Mouse (Mus musculus) heart, adult 2 months (tissue): ENCODE results near the gene Ccl1. TPM values are rescaled to one million over a fixed set of nuclear protein-coding genes. Genes with fewer than 3 reads are reported as not detected.

Experiments used
- DNase-seq, 2 experiments: peaks; one replicate each; pipeline ENCODE4 v3.0.0; 2021
- H3K27ac ChIP-seq: fragments of 200-600 bp; 2 replicates; pipeline ENCODE4 v1.8.1; 2022
- H3K27me3 ChIP-seq: fragments of 200-500 bp; 2 replicates; pipeline ENCODE4 v1.6.1; 2012; ENCODE audit warnings: mild to moderate bottlenecking, low read length, inconsistent platforms, mixed read lengths; ENCODE audit not compliant: control insufficient read depth, insufficient read depth
- H3K36me3 ChIP-seq: fragments of 200-500 bp; 2 replicates; pipeline ENCODE4 v1.6.1; 2012; ENCODE audit warnings: low read length, inconsistent platforms; ENCODE audit not compliant: control insufficient read depth, insufficient read depth
- H3K4me1 ChIP-seq: fragments of 200-500 bp; 2 replicates; pipeline ENCODE4 v1.6.1; 2011; ENCODE audit warnings: low read length; ENCODE audit not compliant: control insufficient read depth, insufficient read depth
- H3K4me3 ChIP-seq: fragments of 200-600 bp; 2 replicates; pipeline ENCODE4 v1.8.1; 2022
- H3K79me2 ChIP-seq: fragments of 200-500 bp; replicated peaks from 2 replicates; pipeline ENCODE4 v1.6.1; 2012; ENCODE audit warnings: mild to moderate bottlenecking, inconsistent platforms, low read length, moderate library complexity, mixed read lengths; ENCODE audit not compliant: control insufficient read depth, insufficient read depth
- H3K9ac ChIP-seq: fragments of 200-500 bp; 2 replicates; pipeline ENCODE4 v1.6.1; 2012; ENCODE audit warnings: low read depth, mild to moderate bottlenecking, control low read depth, inconsistent platforms, low read length, mixed read lengths
- CTCF ChIP-seq: fragments of 200-600 bp; IDR thresholded peaks from 2 replicates; pipeline ENCODE4 v1.8.1; 2022; ENCODE audit warnings: antibody characterized with exemption, mild to moderate bottlenecking, moderate library complexity
- EP300 ChIP-seq: fragments of 200-500 bp; IDR thresholded peaks from 2 replicates; pipeline ENCODE4 v1.6.1; 2011; ENCODE audit warnings: low read depth, low read length, control low read depth; ENCODE audit not compliant: insufficient read depth
- POLR2A ChIP-seq: fragments of 200-500 bp; IDR thresholded peaks from 2 replicates; pipeline ENCODE4 v1.6.1; 2011; ENCODE audit warnings: mild to moderate bottlenecking, low read depth, low read length, control low read depth; ENCODE audit not compliant: insufficient read depth
- WGBS: fragments of 180-500 bp; shearing (Covaris S2); methylation state at CpG from one replicate; pipeline ENCODE4 v1.1.7; 2018; 5-methylcytosine and 5-hydroxymethylcytosine counted together
- intact Hi-C: fragments of 180-260 bp; cut with DNase I; formaldehyde crosslinking; loops from one replicate; pipeline ENCODE4 v1.15.1; 2025
- polyA plus RNA-seq: library from polyadenylated mRNA; depleted of rRNA; stranded (reverse); fragments of >200 nt; gene quantifications from 2 replicates; pipeline ENCODE4 v1.2.3, GENCODE M21; 2012
- total RNA-seq, 2 experiments: library from RNA; stranded (reverse); gene quantifications; 2 replicates each; pipeline ENCODE4 v1.2.3; 2021

Gene Ccl1
- total and polyA plus RNA-seq, 3 experiments, result not detected

DNA sequence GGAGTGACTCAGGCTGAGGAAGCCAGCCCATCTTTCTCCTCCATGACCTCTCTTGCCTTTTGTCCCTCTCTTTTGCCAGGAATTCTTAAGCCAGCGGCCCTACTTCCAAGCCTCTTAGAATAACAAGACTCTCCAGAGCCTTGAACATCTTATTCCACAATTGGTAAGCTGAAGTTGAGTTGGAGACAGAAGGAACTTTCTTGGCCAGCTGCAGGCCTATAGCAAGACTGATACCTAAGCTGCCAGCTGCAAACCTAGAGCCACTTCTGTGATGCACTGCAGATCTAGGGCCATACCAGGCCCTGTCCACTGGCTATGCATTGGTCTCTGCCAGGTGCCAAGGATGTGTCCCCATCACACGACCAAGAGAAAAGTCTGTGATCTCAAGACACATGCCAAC lies 132.0 kb downstream of the Ccl1 start:
- Histone ChIP-seq H3K79me2 (no peaks in the 10 kb centered on the region), H3K4me1 (no peaks in the 10 kb centered on the region; the same call in 1 of the 2 replicates), H3K36me3 (no peaks in the 10 kb centered on the region), H3K27ac (no peak overlapping the region), H3K4me3 (no peak overlapping the region), H3K27me3 (no peaks in the 10 kb centered on the region), H3K9ac (no peak overlapping the region)
- intact Hi-C loops, result loop anchor here (2.0 kb wide), 1 partner anchor 125 kb away; no protein-coding TSS in a partner anchor
- peak in 1 of 2 experiments; percentile 25 for DNase-seq
- WGBS, result 70% methylated on average over 2 of the region's 2 CpGs
- TF ChIP-seq CTCF (no peak), POLR2A (no peak), EP300 (no peak)

DNA sequence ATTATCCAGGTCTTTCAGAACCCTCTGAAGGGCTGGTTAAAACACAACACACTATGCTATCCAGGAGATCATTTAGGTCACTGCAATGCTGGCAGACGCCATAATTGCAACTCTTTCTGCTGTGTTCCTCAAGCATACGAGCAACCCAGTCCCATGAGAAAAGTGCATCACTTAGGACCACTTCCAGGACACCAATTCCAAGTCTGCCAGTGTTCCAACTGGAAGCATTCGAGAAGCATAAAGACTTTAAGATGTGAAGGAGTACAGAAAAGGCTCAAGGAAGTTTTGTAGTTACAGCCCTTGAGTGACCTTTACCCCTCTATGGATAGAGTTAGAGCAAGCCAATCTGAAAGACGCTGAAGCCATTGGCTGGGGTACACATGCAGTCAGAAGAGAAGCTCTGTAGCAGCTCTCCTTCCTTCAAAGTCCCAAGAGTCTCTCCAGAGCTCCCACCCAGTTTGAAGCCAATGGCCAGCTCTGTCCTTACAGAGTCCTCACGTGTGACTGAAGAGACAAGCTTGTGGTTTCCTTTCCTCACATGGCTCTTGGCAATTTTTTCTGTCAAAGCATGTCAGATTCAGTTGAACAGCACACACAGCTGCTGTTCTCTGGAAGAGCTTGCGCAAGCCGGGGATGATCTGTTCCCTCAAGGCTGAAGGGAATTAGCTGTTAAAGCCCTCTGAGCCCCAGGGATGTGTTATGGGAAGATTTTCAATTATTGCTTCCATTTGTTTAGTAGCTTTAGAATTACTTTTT lies 134.0 kb downstream of the Ccl1 start:
- no peaks in the 10 kb centered on the region for H3K79me2 ChIP-seq
- no peak overlapping the region for H3K4me3 ChIP-seq
- H3K4me1 ChIP-seq, result no peaks in the 10 kb centered on the region; the same call in 1 of the 2 replicates
- H3K36me3 ChIP-seq, result no peaks in the 10 kb centered on the region
- intact Hi-C loops, result loop anchor here (2.0 kb wide), 1 partner anchor 123 kb away; no protein-coding TSS in a partner anchor
- WGBS, result 52% methylated on average over 7 of the region's 7 CpGs
- DNase-seq, result peak; percentile 41 to 72
- peak overlapping the region; percentile 52; the same call in 1 of the 2 replicates for H3K27ac ChIP-seq
- H3K27me3 ChIP-seq, result no peaks in the 10 kb centered on the region
- TF ChIP-seq POLR2A (no peak), CTCF (no peak), EP300 (peak; percentile 86)
- H3K9ac ChIP-seq, result no peak overlapping the region

DNA sequence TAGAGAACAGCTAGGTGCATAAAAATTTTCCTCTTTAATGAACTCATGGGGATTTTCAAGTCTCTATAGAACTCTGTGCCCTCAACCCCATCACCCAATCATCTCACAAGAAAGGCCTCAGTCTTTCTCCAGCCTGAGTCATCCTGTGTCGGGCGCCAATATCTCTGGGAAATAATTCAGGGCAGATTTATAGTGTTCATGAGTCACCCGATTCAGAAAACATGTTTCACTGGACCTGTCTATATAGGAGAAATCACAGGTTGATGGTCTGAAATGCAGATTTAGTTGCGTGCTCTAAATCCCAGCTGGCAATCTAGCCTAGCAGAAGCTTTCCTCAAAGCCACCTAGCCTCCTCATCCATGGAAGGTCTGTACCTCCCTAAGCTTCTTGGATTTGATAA lies 136.0 kb downstream of the Ccl1 start:
- TF ChIP-seq CTCF, result no peak
- TF ChIP-seq POLR2A, result no peak
- no peak for TF ChIP-seq EP300
- Histone ChIP-seq H3K27me3 (no peaks in the 10 kb centered on the region), H3K4me1 (no peaks in the 10 kb centered on the region; the same call in 1 of the 2 replicates), H3K79me2 (no peaks in the 10 kb centered on the region), H3K4me3 (no peak overlapping the region), H3K36me3 (no peaks in the 10 kb centered on the region), H3K9ac (no peak overlapping the region), H3K27ac (no peak overlapping the region)
- WGBS, result 87% methylated on average over 4 of the region's 4 CpGs
- DNase-seq, result no peak
- intact Hi-C loops, result no loop called here

DNA sequence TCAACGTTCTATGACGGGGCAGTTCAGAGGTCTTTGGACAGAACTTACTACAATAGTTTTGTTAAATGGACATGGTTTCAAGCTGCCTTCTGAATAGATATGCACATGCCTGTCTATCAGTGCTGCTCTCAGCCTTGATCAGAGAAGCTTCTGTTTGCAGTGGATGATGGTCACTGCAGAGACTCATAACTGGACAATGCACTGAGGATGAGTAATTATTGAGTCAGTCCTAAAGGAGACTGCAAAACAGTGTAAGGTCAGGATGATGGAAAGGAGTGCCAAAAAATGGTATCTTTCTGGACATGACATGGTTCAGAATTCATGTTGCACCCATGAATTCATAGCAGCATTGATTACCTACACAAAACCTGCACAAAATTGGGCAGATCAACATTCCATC lies 137.2 kb downstream of the Ccl1 start:
- 93% methylated on average over 2 of the region's 2 CpGs for WGBS
- no peak overlapping the region for H3K27ac ChIP-seq
- TF ChIP-seq EP300 (no peak), POLR2A (no peak)
- intact Hi-C loops, result no loop called here
- no peak overlapping the region for H3K9ac ChIP-seq
- H3K4me3 ChIP-seq, result no peak overlapping the region
- no peaks in the 10 kb centered on the region for H3K79me2 ChIP-seq
- no peaks in the 10 kb centered on the region for H3K27me3 ChIP-seq
- no peak for DNase-seq
- no peaks in the 10 kb centered on the region; the same call in 1 of the 2 replicates for H3K4me1 ChIP-seq
- no peaks in the 10 kb centered on the region for H3K36me3 ChIP-seq

DNA sequence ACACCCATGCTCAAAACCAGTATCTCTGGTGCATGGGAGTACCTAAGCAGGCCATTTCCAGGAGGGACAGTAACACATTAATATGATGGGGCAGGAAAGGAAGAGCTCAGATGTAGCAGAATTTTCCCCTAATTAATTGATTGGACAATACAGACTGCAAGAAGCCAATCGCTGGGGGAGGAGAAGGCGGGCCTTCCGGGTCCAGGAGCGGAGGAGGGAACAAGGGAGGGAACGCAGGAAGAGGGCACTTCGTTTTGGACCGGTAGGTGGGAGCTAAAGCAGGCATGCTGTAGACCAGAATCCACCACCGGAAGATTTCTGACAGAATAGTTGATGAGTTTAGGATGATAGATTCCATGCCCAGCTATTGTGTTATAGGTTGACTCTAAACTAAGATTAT lies 142.2 kb downstream of the Ccl1 start:
- Histone ChIP-seq H3K27me3 (no peaks in the 10 kb centered on the region), H3K36me3 (no peaks in the 10 kb centered on the region), H3K4me3 (no peak overlapping the region), H3K4me1 (no peaks in the 10 kb centered on the region), H3K27ac (no peak overlapping the region), H3K9ac (no peak overlapping the region), H3K79me2 (no peaks in the 10 kb centered on the region)
- DNase-seq, result no peak
- no peak for TF ChIP-seq POLR2A
- no peak for TF ChIP-seq CTCF
- no peak for TF ChIP-seq EP300
- 63% methylated on average over 8 of the region's 8 CpGs for WGBS
- intact Hi-C loops, result no loop called here

DNA sequence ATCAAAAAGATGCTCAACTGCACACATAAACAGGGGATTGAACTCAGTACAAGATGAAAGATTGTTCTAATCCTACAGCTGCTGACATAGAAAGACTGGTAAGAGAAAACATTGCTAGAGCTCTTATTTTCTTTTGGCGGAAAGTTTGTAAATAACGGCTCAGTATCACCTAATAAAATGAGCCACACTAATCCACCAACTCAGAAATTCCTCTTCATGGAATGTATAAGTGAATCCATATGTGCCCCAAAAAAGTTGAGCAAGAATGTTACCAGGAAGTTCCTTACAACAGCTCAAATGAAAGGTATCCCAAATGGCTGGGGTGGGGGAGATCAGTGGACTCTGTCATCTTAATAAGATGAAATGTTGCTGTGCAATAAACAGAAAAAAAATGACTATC lies 146.4 kb downstream of the Ccl1 start:
- H3K9ac ChIP-seq, result no peak overlapping the region
- intact Hi-C loops, result no loop called here
- no peak overlapping the region for H3K27ac ChIP-seq
- DNase-seq, result no peak
- TF ChIP-seq EP300, result no peak
- TF ChIP-seq POLR2A, result no peak
- no peak for TF ChIP-seq CTCF
- WGBS, result 95% methylated on average over 2 of the region's 2 CpGs
- H3K79me2 ChIP-seq, result no peaks in the 10 kb centered on the region
- no peaks in the 10 kb centered on the region for H3K4me1 ChIP-seq
- H3K4me3 ChIP-seq, result no peak overlapping the region
- H3K36me3 ChIP-seq, result no peaks in the 10 kb centered on the region
- no peaks in the 10 kb centered on the region for H3K27me3 ChIP-seq
